Mouse (Mus musculus) R1 (cell line): ENCODE measurements around the gene Acly.

ENCODE experiments used
- DNase-seq: peaks from one replicate; pipeline ENCODE4 v3.0.0-alpha.2; 2018; ENCODE audit warnings: low read depth, low spot score

The Acly gene

DNA sequence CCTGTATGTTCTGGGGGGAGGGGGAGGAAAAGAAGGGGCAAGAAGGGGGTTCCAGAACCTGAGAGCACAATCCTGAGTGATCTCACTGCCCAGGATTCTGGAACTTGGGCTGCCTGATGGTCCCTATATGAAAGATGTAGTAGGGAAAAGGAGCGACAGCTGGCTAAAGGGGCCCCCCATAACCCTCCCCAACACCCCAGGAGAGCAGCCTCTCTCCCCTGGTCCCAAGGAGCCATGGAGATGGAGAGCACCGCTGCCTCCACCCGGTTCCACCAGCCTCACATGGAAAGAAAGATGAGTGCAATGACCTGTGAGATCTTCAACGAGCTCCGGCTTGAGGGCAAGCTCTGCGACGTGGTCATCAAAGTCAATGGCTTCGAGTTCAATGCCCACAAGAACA, 86.0 kb downstream of the Acly start, which contains the start of the genes Nt5c3b and Klhl10:
Gene Nt5c3b (minus strand): TSS at position 12 of the 400 bp plus-strand sequence.
Gene Klhl10 (plus strand): TSS at position 121 of the 400 bp plus-strand sequence.
- no peak for DNase-seq

DNA sequence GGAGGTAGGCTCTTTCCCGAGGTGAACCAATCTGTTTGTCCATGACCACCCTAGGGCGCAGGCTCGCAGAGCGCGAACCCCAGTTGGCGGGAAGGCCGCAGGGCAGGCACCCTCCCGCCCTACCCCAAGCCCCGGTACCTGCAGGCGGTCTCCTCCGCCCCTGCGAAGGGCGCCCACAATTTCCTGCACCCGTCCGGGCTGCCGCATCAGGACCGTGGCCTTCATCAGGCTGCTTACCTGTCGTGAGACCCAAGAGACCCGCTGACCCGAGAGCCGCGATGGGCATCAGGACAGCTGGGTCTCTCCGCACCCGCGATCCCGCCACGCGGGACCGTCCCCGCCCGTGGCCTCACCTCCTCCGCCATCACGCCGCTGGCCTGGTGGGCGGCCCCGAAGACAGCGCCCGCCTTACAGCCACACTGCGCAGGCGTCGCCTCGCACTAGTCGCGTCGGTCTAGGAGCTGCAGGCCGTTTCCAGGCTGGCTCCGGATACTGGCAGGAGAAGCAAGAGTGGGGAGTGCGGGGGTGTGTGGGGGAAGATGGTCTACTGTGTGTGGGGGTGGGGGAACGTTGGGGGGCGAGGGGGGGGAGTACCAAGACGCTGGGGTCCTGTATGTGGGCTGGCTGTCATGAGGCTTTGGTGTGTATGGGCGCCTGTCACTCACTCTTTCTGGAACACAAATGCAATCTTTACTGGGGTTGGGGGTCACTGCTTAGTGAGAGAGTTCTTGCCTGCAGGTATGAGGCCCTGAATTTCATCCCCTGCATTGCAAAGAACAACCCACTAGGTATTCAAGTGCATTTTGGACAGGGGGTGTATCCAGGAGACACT, 86.9 kb downstream of the Acly start:
- peak; percentile 79 for DNase-seq

DNA sequence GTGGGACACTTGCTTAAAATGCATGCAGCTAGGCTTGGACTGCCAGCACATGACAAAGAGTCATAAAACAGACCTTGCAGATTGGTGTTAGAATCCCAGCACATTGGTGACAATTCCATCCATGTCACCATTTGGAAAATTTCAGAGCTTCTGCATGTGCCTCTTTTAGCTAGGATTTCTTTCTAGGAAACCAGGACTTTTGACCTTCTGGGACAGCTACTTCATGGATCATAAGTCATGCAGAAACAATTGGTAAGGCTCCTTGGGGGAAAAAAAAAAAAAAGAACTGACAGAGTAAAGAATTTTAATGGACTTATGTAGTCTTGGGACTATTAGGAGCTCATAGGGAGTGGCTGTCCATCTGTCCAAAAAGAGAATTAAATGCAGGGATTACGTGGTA, 89.9 kb downstream of the Acly start:
- DNase-seq: no peak

- DNase-seq: peak; percentile 65
These were observed 92.0 kb downstream of the Acly start for GRCm38 (mm10) chr11:100435678-100436246.

- DNase-seq: no peak
These were observed 95.8 kb downstream of the Acly start for GRCm38 (mm10) chr11:100432002-100432401.

DNA sequence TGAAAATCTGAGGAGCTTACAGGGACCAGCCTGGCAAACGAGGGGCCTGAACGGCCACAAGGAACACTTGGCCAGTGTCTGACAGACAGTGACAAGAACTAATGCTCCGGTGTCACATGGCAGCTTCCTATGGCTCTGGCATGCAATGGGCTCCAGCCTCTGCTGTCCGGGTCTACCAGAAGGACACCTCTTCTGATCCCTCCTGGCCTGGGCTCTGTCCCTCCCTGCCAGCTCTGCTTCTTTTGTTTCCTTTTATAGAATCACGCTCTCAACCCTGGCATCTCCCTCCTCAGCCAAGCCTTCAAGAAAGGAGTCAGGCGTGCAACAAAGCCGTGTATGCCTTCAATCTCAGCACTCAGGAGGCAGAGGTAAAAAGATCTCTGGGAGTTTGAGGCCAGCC, 97.7 kb downstream of the Acly start:
- DNase-seq: no peak

DNA sequence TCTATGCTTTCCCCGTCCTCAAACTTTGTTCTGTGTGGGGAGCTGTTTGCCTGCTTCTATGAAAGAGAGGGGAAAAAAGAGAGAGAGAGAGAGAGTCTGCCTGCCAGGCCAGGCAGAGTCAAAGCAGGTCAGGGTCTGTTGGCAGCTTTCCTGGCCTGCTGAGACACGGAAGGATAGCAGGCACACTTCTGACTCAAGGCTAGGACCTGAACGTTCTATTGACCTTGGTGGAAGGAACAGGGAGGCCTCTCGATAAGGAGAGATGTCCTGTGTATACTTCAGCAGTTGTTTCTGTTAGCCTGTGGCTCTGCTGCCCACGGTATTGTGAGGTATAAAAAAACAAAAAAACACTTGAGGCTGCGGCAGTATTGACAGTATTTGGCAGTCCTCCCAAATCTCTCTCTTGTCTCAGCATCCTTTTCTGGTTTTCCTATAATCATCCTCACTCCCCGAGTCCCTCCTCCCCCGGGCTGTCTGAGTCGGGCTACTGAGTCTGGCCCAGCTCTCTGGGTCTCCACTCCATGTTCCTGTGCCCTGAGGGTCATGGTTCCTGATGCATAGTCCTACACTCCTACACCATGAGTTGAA, 99.1 kb downstream of the Acly start:
- DNase-seq: no peak

- DNase-seq: no peak
These were observed 101.0 kb downstream of the Acly start for GRCm38 (mm10) chr11:100426820-100427219.
